Comparison of ENCODE assay signal across 14 mouse cellular contexts in the genomic region with DNA sequence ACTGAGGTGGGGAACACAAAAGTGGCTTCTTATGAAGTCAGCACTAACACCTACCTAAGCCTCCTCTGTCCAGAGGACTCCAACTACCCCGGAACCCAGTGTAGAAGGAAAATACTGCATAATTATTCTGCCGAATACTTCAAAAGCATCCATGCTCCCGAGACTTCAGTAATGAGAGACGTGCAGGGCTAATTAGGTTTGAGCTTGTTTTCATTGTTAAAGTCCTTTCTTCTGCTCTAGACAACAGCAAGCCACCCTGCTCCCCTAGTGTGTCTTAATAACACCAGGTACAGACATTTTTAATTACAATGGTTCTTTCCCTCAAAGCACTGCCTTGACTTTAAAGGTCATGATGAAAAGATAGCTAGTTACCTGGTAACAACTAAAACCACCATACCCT.
"Had no signal": no experiment of that assay in that cellular context is flagged by ENCODE, and none has a peak within 500 bp of the region (broad histone marks: within the 10 kb centered on the region; RNA-seq: fewer than 3 reads in every experiment).

No protein-coding gene starts in this region.

- ATAC-seq: lung, postnatal 0 days had no signal

- H3K9me3 ChIP-seq: limb, embryonic 10.5 days; liver, embryonic 15.5 days; midbrain, embryonic 10.5 days; neural tube, embryonic 15.5 days had no signal

- H3K36me3 ChIP-seq: limb, embryonic 10.5 days; liver, embryonic 15.5 days; midbrain, embryonic 10.5 days; neural tube, embryonic 15.5 days had no signal

- H3K4me3 ChIP-seq: limb, embryonic 10.5 days; liver, embryonic 15.5 days; midbrain, embryonic 10.5 days; myocyte; neural tube, embryonic 15.5 days had no signal

- H3K27ac ChIP-seq: limb, embryonic 10.5 days; liver, embryonic 15.5 days; midbrain, embryonic 10.5 days; neural tube, embryonic 15.5 days had no signal

- H3K9ac ChIP-seq: liver, embryonic 15.5 days; neural tube, embryonic 15.5 days had no signal

- H3K4me2 ChIP-seq: liver, embryonic 11.5 days; liver, embryonic 15.5 days; neural tube, embryonic 15.5 days had no signal

- DNase-seq: kidney, postnatal 25 days; lung, adult 2 months; lung, postnatal 36 days; midbrain, embryonic 14.5 days; right cerebral cortex, adult 18-20 months; right cerebral cortex, postnatal 25 days; thymus, postnatal 36 days had no signal

- H3K27me3 ChIP-seq: liver, embryonic 15.5 days; neural tube, embryonic 15.5 days had no signal
